In genomic region chr11:101066549-101067412, GRCm38 (mm10) we compare ENCODE assay signal across 7 mouse cellular contexts. TPM values are rescaled to one million over a fixed set of nuclear protein-coding genes. Genes with fewer than 3 reads are reported as not detected.
DNase-seq lines count a peak whose midpoint lies in the region; ATAC-seq lines count a peak whose summit lies in the region.

No protein-coding gene starts in this region.

- no peak overlapping the region for H3K27ac ChIP-seq in intestine, embryonic 14.5 days (ENCODE audit: low read depth)
- H3K27ac ChIP-seq in midbrain, embryonic 12.5 days (replicated peaks): 0 out of 2 replicates have a peak overlapping the region, but pooled peaks have one; percentile 22

- H3K9me3 ChIP-seq in intestine, embryonic 14.5 days (ENCODE audit: control insufficient read depth, low read length): no peaks in the 10 kb centered on the region
- no peaks in the 10 kb centered on the region for H3K9me3 ChIP-seq in midbrain, embryonic 12.5 days

- H3K36me3 ChIP-seq in intestine, embryonic 14.5 days (ENCODE audit: control insufficient read depth, insufficient read depth, low read length): no peaks in the 10 kb centered on the region
- peaks cover 25% of the 10 kb centered on the region for H3K36me3 ChIP-seq in midbrain, embryonic 12.5 days

- peaks cover 38% of the 10 kb centered on the region for H3K4me1 ChIP-seq in intestine, embryonic 14.5 days (replicated peaks; ENCODE audit: control insufficient read depth, insufficient read depth, low read length)
- peaks cover 18% of the 10 kb centered on the region for H3K4me1 ChIP-seq in midbrain, embryonic 12.5 days

- H3K9ac ChIP-seq in intestine, embryonic 14.5 days (ENCODE audit: low read length): no peak overlapping the region
- no peak overlapping the region; the same call in 1 of the 2 replicates for H3K9ac ChIP-seq in midbrain, embryonic 12.5 days (replicated peaks)

- intact Hi-C loops in gastrocnemius, postnatal 36 days (cut with DNase I): loop anchor here (1.0 to 10.0 kb wide), 3 partner anchors 83 to 322 kb away; no protein-coding TSS in a partner anchor
- intact Hi-C loops in left cerebral cortex, postnatal 4 days (cut with DNase I): loop anchor here (5.0 kb wide), 1 partner anchor 84 kb away; no protein-coding TSS in a partner anchor

- peak; percentile 86 for DNase-seq in adrenal gland, adult 2 months
- DNase-seq in embryo, embryonic 10 days (ENCODE audit: low spot score): peak; percentile 90
- peak; percentile 71 to 76 for DNase-seq in gastrocnemius, postnatal 36 days
- peak; percentile 94 for DNase-seq in intestine, embryonic 14.5 days (ENCODE audit: low spot score)
- peak; percentile 92 for DNase-seq in left cerebral cortex, postnatal 4 days
- DNase-seq in spleen, adult 12 weeks (ENCODE audit: low spot score): peak; percentile 70

- ATAC-seq in intestine, embryonic 14.5 days (replicated peaks; ENCODE audit: low FRiP score, low TSS enrichment, low read depth): peak; percentile 16; the same call in 1 of the 2 replicates
- ATAC-seq in midbrain, embryonic 12.5 days (ENCODE audit: low FRiP score, low read depth): 0 out of 2 replicates have a peak, but pooled peaks have one; percentile 41

- peak overlapping the region; percentile 50 for H3K4me2 ChIP-seq in intestine, embryonic 14.5 days (ENCODE audit: low read length)
- peak overlapping the region; percentile 60 for H3K4me2 ChIP-seq in midbrain, embryonic 12.5 days (replicated peaks)

- H3K4me3 ChIP-seq in intestine, embryonic 14.5 days (ENCODE audit: low read depth, low read length): peak overlapping the region; percentile 15
- H3K4me3 ChIP-seq in midbrain, embryonic 12.5 days: peak overlapping the region; percentile 35

- 21% methylated on average over 18 of the region's 18 CpGs for WGBS in intestine, embryonic 14.5 days
- WGBS in midbrain, embryonic 12.5 days: 14% methylated on average over 18 of the region's 18 CpGs

- H3K27me3 ChIP-seq in intestine, embryonic 14.5 days (replicated peaks; ENCODE audit: control insufficient read depth, insufficient read depth, low read length): 0 out of 2 replicates have a peak, but pooled peaks cover 3% of the 10 kb centered on the region
- H3K27me3 ChIP-seq in midbrain, embryonic 12.5 days: peaks cover 20% of the 10 kb centered on the region

RNA-seq across cellular contexts. Expression of gene Naglu, which starts 3.0 kb away (rescaled TPM):
- total RNA-seq in adrenal gland, adult 2 months (2021): 10 to 100 TPM; 38.0 to 42.5 TPM
- polyA plus RNA-seq in adrenal gland, adult 2 months (2012; rRNA removed): 102 and 120 TPM in 2 replicates
- total RNA-seq in gastrocnemius, postnatal 36 days (2021): 1 to 10 TPM; 3.2 to 3.5 TPM
- 11.5 and 12.7 TPM in 2 replicates for polyA plus RNA-seq in intestine, embryonic 14.5 days (2014; fragmentation: Nextera tagmentation; extraction: Ambion mirVana)
- total RNA-seq in left cerebral cortex, postnatal 4 days (2021): 1 to 10 TPM; 8.3 to 9.6 TPM
- polyA plus RNA-seq in midbrain, embryonic 12.5 days (2016; fragmentation: Nextera tagmentation; extraction: Ambion mirVana): 10.9 and 11.1 TPM in 2 replicates

RNA-seq across cellular contexts. Expression of gene Hsd17b1, which starts 11.4 kb away (rescaled TPM):
- 1 to 10 TPM; 1.1 to 2.5 TPM for total RNA-seq in adrenal gland, adult 2 months (2021)
- polyA plus RNA-seq in adrenal gland, adult 2 months (2012; rRNA removed): 2.1 and 2.3 TPM in 2 replicates
- total RNA-seq in gastrocnemius, postnatal 36 days (2021): not detected
- not detected in 2 replicates for polyA plus RNA-seq in intestine, embryonic 14.5 days (2014; fragmentation: Nextera tagmentation; extraction: Ambion mirVana)
- under 1 TPM; 0.52 to 0.76 TPM for total RNA-seq in left cerebral cortex, postnatal 4 days (2021)
- 0.22 and 0.31 TPM in 2 replicates for polyA plus RNA-seq in midbrain, embryonic 12.5 days (2016; fragmentation: Nextera tagmentation; extraction: Ambion mirVana)

RNA-seq across cellular contexts. Expression of gene Coasy, which starts 15.6 kb away (rescaled TPM):
- 10 to 100 TPM; 86.9 to 90.5 TPM for total RNA-seq in adrenal gland, adult 2 months (2021)
- 178 and 187 TPM in 2 replicates for polyA plus RNA-seq in adrenal gland, adult 2 months (2012; rRNA removed)
- total RNA-seq in gastrocnemius, postnatal 36 days (2021): 1 to 10 TPM; 8.0 to 8.9 TPM
- polyA plus RNA-seq in intestine, embryonic 14.5 days (2014; fragmentation: Nextera tagmentation; extraction: Ambion mirVana): 39.7 and 45.5 TPM in 2 replicates
- 10 to 100 TPM; 28.3 to 32.0 TPM for total RNA-seq in left cerebral cortex, postnatal 4 days (2021)
- polyA plus RNA-seq in midbrain, embryonic 12.5 days (2016; fragmentation: Nextera tagmentation; extraction: Ambion mirVana): 51.7 and 53.9 TPM in 2 replicates

RNA-seq across cellular contexts. Expression of gene Mlx, which starts 20.3 kb away (rescaled TPM):
- total RNA-seq in adrenal gland, adult 2 months (2021): 10 to 100 TPM; 57.8 to 72.3 TPM
- 36.3 and 42.4 TPM in 2 replicates for polyA plus RNA-seq in adrenal gland, adult 2 months (2012; rRNA removed)
- total RNA-seq in gastrocnemius, postnatal 36 days (2021): 10 to 100 TPM in 1 of 2 experiments, 1 to 10 TPM in 1; 8.8 to 12.4 TPM
- 43.6 and 48.0 TPM in 2 replicates for polyA plus RNA-seq in intestine, embryonic 14.5 days (2014; fragmentation: Nextera tagmentation; extraction: Ambion mirVana)
- 10 to 100 TPM; 39.0 to 47.3 TPM for total RNA-seq in left cerebral cortex, postnatal 4 days (2021)
- 49.2 and 60.5 TPM in 2 replicates for polyA plus RNA-seq in midbrain, embryonic 12.5 days (2016; fragmentation: Nextera tagmentation; extraction: Ambion mirVana)

RNA-seq across cellular contexts. Expression of gene Psmc3ip, which starts 28.5 kb away (rescaled TPM):
- total RNA-seq in adrenal gland, adult 2 months (2021): 1 to 10 TPM; 3.6 to 5.9 TPM
- polyA plus RNA-seq in adrenal gland, adult 2 months (2012; rRNA removed): 0.38 and 0.71 TPM in 2 replicates
- total RNA-seq in gastrocnemius, postnatal 36 days (2021): 1 to 10 TPM; 1.6 to 2.1 TPM
- polyA plus RNA-seq in intestine, embryonic 14.5 days (2014; fragmentation: Nextera tagmentation; extraction: Ambion mirVana): 29.1 and 38.1 TPM in 2 replicates
- total RNA-seq in left cerebral cortex, postnatal 4 days (2021): 1 to 10 TPM; 7.7 to 9.1 TPM
- polyA plus RNA-seq in midbrain, embryonic 12.5 days (2016; fragmentation: Nextera tagmentation; extraction: Ambion mirVana): 41.7 and 42.4 TPM in 2 replicates
